Mouse (Mus musculus) intestine, postnatal 0 days (tissue): ENCODE data around the gene Cish. TPM values are rescaled to one million over a fixed set of nuclear protein-coding genes. Genes with fewer than 3 reads are reported as not detected.
A peak's percentile ranks its signal among the peaks of the same experiment; 100 is the strongest.

Experiments
- ATAC-seq: fragments of 200-750 bp; cut with Nextera tagmentation; 2 replicates; pipeline ENCODE4 v1.8.0; 2017; ENCODE audit warnings: mild to moderate bottlenecking, moderate TSS enrichment, moderate library complexity
- H3K27ac ChIP-seq: fragments of 300-500 bp; sonication (generic); 2 replicates; pipeline ENCODE4 v1.5.1; 2014; ENCODE audit warnings: mild to moderate bottlenecking, low read depth, low read length, moderate library complexity
- H3K27me3 ChIP-seq: fragments of 300-500 bp; sonication (generic); replicated peaks from 2 replicates; pipeline ENCODE4 v1.6.1; 2014; ENCODE audit warnings: low read length, mixed read lengths; ENCODE audit not compliant: control insufficient read depth, insufficient read depth
- H3K36me3 ChIP-seq: fragments of 300-500 bp; sonication (generic); 2 replicates; pipeline ENCODE4 v1.6.1; 2014; ENCODE audit warnings: mild to moderate bottlenecking, moderate library complexity; ENCODE audit not compliant: control insufficient read depth, insufficient read depth
- H3K4me1 ChIP-seq: fragments of 300-500 bp; sonication (generic); replicated peaks from 2 replicates; pipeline ENCODE4 v1.6.1; 2014; ENCODE audit warnings: antibody characterized with exemption, low read length, mixed read lengths; ENCODE audit not compliant: control insufficient read depth, insufficient read depth
- H3K4me2 ChIP-seq: fragments of 300-500 bp; sonication (generic); replicated peaks from 2 replicates; pipeline ENCODE4 v1.6.1; 2014; ENCODE audit warnings: low read depth, mild to moderate bottlenecking, moderate library complexity
- H3K4me3 ChIP-seq: fragments of 300-500 bp; sonication (generic); 2 replicates; pipeline ENCODE4 v1.5.1; 2014; ENCODE audit warnings: low read depth, low read length
- H3K9ac ChIP-seq: fragments of 300-500 bp; sonication (generic); 2 replicates; pipeline ENCODE4 v1.6.1; 2014; ENCODE audit warnings: mild to moderate bottlenecking, low read depth, low read length
- H3K9me3 ChIP-seq: fragments of 300-500 bp; sonication (generic); 2 replicates; pipeline ENCODE4 v1.6.1; 2016; ENCODE audit warnings: mixed run types; ENCODE audit not compliant: control insufficient read depth
- CTCF ChIP-seq: sonication (generic); IDR thresholded peaks from 2 replicates; pipeline ENCODE4 v1.5.1; 2016; ENCODE audit warnings: low read depth, mild to moderate bottlenecking, control low read depth, antibody characterized with exemption, moderate library complexity
- WGBS: fragments of 180-500 bp; shearing (Covaris S2); extraction: QIAGEN DNeasy Blood & Tissue Kit; methylation state at CpG from one replicate; pipeline ENCODE4 v1.1.7; 2014; 5-methylcytosine and 5-hydroxymethylcytosine counted together
- polyA plus RNA-seq: library from polyadenylated mRNA; unstranded; fragments of >200 nt; fragmentation: Nextera tagmentation; extraction: Ambion mirVana; gene quantifications from 2 replicates; pipeline ENCODE4 v1.2.1, GENCODE M21; 2015

Cish gene
- polyA plus RNA-seq, 1 experiment from 2014 or later: 12.1 TPM

GRCm38 (mm10) chr9:107295616-107296015, 210 bp upstream of the Cish start:
- no peak for ATAC-seq
- Histone ChIP-seq H3K9me3 (no peaks in the 10 kb centered on the region), H3K9ac (no peak overlapping the region), H3K4me2 (peak overlapping the region; percentile 73), H3K27ac (peak overlapping the region; percentile 71), H3K27me3 (no peaks in the 10 kb centered on the region), H3K36me3 (peaks cover 9% of the 10 kb centered on the region; the same call in 1 of the 2 replicates), H3K4me1 (peaks cover 6% of the 10 kb centered on the region; the same call in 1 of the 2 replicates), H3K4me3 (peak overlapping the region; percentile 51; the same call in 1 of the 2 replicates)
- no peak for TF ChIP-seq CTCF
- 24% methylated on average over 4 of the region's 4 CpGs for WGBS

GRCm38 (mm10) chr9:107296041-107296440, 215 bp downstream of the Cish start:
- Histone ChIP-seq H3K9ac (peak overlapping the region; percentile 61; the same call in 1 of the 2 replicates), H3K9me3 (no peaks in the 10 kb centered on the region), H3K27me3 (no peaks in the 10 kb centered on the region), H3K36me3 (peaks cover 13% of the 10 kb centered on the region; the same call in 1 of the 2 replicates), H3K27ac (peak overlapping the region; percentile 71), H3K4me3 (peak overlapping the region; percentile 51), H3K4me1 (peaks cover 6% of the 10 kb centered on the region; the same call in 1 of the 2 replicates), H3K4me2 (peak overlapping the region; percentile 73)
- TF ChIP-seq CTCF: no peak
- ATAC-seq: peak; percentile 19
- WGBS: under 1% methylated on average over 14 of the region's 14 CpGs

DNA sequence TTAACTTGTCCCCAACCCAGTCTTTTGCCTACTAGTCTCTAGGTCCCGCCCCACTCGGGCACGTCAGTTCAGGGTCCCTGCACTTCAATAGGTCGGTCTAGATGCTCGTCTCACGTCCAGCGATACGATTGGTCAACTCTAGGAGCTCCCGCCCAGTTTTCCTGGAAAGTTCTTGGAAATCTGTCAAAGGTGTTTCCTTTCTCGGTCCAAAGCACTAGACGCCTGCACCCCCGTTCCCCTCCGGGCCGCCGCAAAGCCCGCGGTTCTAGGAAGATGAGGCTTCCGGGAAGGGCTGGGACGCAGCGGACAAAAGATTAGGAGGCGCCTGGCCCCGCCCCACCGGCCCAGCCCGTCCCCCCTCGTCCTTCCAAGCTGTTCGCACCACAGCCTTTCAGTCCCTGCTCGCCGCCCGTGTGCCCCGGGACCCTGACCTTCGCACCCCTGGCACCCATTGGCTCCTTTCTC, 707 bp downstream of the Cish start:
- Histone ChIP-seq H3K4me1 (peaks cover 6% of the 10 kb centered on the region; the same call in 1 of the 2 replicates), H3K36me3 (peaks cover 18% of the 10 kb centered on the region), H3K9me3 (no peaks in the 10 kb centered on the region), H3K4me3 (peak overlapping the region; percentile 51), H3K4me2 (peak overlapping the region; percentile 73), H3K27ac (peak overlapping the region; percentile 71), H3K9ac (peak overlapping the region; percentile 61), H3K27me3 (no peaks in the 10 kb centered on the region)
- TF ChIP-seq CTCF: no peak
- ATAC-seq: peak; percentile 93
- WGBS: 0% methylated on average over 31 of the region's 31 CpGs

GRCm38 (mm10) chr9:107297059-107297458, 1.2 kb downstream of the Cish start:
- peak overlapping the region; percentile 73 for H3K4me2 ChIP-seq
- peaks cover 22% of the 10 kb centered on the region for H3K36me3 ChIP-seq
- no peaks in the 10 kb centered on the region for H3K27me3 ChIP-seq
- no peak; the same call in 1 of the 2 replicates for ATAC-seq
- H3K4me1 ChIP-seq: peaks cover 6% of the 10 kb centered on the region; the same call in 1 of the 2 replicates
- no peak for TF ChIP-seq CTCF
- H3K4me3 ChIP-seq: peak overlapping the region; percentile 51
- peak overlapping the region; percentile 71 for H3K27ac ChIP-seq
- 1% methylated on average over 16 of the region's 16 CpGs for WGBS
- no peaks in the 10 kb centered on the region for H3K9me3 ChIP-seq
- H3K9ac ChIP-seq: peak overlapping the region; percentile 61

GRCm38 (mm10) chr9:107297658-107298057, 1.8 kb downstream of the Cish start:
- TF ChIP-seq CTCF: no peak
- Histone ChIP-seq H3K4me2 (peak overlapping the region; percentile 73), H3K27ac (peak overlapping the region; percentile 71), H3K36me3 (peaks cover 24% of the 10 kb centered on the region), H3K4me1 (peaks cover 6% of the 10 kb centered on the region; the same call in 1 of the 2 replicates), H3K27me3 (no peaks in the 10 kb centered on the region), H3K9me3 (no peaks in the 10 kb centered on the region), H3K4me3 (peak overlapping the region; percentile 51), H3K9ac (peak overlapping the region; percentile 61; the same call in 1 of the 2 replicates)
- ATAC-seq: no peak
- WGBS: 61% methylated on average over 4 of the region's 4 CpGs

DNA sequence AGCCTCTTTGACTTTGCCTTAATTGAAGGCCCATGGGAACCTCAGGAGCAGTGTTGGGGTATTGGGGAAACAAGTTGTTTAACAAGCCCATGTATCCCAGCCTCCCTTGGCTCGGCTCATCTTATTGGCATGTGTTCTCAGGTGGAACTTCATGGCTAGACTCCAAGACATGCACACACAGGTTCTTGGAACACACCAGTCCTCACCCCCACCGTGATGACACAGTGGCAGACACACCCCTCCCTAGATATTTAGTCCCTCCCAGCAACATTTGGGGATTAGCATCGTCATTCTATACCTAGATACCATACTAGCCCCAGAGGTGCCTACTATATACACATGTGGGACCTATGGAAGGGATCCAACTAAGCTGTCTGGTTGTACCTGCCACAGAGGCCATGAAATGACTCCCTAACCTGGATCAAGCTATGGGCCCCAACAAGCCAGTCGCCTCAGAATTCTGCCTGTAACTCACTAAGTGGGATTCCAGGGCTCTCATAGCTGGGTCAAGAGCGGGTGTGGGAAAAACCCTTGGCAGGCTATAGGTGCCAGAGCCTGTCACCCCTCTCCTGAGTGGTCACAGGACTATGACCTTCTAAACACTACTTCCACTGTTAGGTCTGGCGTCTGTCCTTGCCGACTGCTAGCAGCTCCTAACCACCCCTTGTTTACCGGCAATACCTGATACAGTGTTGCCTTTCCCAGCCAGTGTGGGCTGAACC, 2.4 kb downstream of the Cish start:
- Histone ChIP-seq H3K4me3 (peak overlapping the region; percentile 51), H3K4me2 (peak overlapping the region; percentile 73), H3K9me3 (no peaks in the 10 kb centered on the region), H3K27me3 (no peaks in the 10 kb centered on the region), H3K36me3 (peaks cover 30% of the 10 kb centered on the region), H3K27ac (peak overlapping the region; percentile 50), H3K4me1 (peaks cover 6% of the 10 kb centered on the region; the same call in 1 of the 2 replicates), H3K9ac (no peak overlapping the region)
- ATAC-seq: no peak
- TF ChIP-seq CTCF: no peak
- WGBS: 45% methylated on average over 8 of the region's 8 CpGs
